Mouse (Mus musculus) B cell, adult 2 months (primary cell): ENCODE results near the gene I830077J02Rik.
A peak's percentile ranks its signal among the peaks of the same experiment; 100 is the strongest.

Experiments
- DNase-seq, 2 experiments: peaks; one replicate each; pipeline ENCODE4 v3.0.0; 2022

The I830077J02Rik gene

DNA sequence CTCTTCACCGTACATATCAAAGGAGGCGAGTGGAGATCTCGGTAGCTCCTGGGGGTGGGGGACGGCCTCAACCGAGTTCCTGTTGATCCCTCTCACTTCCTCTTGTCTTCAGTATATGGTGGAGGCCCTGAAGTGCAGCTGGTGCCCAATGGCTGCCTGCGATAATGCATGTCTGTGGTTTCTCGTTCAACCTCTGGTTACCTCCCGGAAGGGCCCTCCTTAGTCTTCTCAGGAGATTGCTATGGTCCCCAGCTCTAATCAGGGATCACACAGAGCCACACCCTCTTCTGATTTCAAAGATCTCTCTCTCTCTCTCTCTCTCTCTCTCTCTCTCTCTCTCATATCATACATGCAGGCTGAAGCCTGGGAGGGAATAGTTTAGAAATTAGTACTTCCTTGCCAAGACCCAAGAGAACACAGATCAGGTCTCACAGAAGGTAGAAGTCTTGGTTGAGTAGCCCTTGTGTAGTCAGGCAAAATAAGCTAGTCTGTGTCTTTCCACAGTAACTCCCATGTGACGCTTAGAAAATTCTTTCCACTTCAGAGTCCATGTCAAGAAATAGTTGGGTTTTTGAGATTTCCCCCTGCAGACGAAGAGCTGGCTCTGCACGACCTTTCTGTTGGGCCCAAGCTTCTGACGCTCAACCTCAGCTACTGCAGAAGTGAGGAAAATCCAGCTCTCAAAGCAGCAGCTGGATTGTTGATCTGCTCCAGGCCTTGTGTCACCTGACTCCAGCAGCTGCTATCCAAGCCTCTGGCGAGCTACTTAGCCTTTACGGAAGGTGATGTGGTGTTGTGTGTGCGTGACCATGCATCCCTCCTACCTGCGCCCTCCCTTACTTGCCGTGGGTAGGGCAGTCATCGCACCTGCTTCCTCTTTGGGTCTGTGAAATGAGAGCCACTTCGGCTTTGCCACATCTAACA, 39.6 kb downstream of the I830077J02Rik start:
- peak; percentile 85 to 89 for DNase-seq

DNA sequence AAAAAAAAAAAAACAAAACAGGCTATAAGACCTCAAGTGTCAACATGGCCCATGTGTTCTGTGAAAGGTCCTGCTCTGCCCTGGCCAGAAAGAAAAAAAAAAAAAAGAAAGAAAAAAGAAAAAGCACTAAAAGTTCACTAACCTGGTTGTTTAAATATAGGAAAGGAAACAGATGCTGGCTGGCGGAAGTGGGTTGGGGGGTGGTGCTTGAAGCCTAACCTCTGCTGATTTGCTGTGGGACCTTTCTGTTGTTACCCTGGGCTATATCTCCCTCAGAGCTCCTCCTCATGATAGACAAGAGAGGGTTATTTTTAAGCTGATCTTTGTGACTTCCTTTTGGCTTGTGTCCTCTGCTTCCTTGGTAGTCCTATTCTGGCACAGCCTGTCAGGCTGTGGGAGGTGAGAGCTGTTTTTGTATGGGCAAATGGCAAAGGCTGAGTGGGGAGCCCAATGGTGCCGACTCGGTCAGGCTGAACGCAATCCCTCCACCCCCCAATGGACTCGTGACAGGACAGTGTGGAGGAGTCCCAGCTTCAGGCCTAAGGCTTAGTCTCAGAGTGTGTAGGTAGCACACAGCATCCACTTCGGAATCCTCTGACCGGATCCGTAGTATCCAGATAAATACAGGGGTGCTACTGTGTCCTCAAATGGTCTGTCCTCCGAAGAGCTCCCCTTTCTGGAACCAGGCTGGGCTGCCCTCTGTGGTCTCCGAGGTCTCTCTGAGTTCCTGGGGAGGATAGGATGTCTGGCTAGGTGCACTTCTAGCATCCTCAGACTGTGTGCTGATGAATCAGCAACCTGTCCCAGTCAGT, 40.5 kb downstream of the I830077J02Rik start:
- peak; percentile 85 to 89 for DNase-seq

DNA sequence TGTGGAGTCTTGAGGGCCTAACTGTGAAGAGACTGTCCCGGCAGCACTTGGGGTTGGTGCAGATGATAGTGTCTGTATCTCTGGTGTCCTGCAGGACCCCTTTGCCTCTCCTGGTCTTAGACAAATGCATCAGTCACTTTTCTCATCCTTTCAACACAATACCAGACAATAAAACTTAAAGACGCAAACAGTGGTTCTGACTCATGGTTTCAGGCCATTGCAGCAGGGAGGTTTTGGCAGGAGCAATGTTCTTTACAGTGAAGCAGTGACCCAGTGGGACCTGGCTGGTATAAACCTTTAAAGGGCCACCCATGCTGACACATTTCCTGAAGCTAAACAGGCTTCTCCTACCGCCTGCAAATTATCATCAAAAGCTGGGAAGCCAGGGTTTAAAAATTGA, 41.3 kb downstream of the I830077J02Rik start:
- DNase-seq: no peak

DNA sequence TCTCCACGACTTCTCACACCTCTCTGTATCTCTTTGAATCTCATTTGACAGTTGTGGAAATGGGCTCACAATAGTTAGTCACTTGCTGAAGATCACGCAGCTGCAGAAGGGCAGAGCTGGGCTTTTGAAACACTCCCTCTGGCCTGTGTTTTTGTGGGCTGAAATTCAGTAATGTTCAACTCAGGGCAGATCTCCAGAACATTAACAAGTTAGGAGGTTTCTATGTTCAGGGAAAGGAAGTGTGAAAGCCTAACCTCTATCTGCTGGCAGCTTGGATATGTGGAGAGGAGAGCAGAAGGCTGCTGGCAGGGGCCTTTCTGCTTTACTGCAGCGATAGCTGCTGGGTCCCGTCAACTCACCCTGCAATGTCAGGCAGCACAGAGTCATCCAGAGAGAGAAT, 42.2 kb downstream of the I830077J02Rik start:
- no peak for DNase-seq

DNA sequence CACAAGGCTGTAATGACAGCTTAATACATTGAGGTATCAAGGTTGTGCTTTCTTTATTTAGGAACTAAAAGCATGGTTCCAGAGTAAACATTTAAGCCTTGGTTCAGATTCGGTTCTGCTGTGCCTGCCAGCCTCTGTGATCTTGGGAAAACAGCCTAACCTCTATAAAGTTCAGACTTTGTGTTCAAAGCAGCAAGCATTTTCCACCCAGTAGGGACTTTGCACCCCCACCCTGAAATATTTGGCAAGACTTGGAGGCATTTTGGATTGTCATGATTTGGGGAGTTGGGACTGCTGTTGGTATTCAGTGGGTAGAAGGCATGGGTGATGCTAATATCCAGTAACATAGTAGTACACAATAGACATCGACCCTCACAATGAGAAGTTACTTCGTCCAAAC, 43.5 kb downstream of the I830077J02Rik start:
- DNase-seq: no peak

DNA sequence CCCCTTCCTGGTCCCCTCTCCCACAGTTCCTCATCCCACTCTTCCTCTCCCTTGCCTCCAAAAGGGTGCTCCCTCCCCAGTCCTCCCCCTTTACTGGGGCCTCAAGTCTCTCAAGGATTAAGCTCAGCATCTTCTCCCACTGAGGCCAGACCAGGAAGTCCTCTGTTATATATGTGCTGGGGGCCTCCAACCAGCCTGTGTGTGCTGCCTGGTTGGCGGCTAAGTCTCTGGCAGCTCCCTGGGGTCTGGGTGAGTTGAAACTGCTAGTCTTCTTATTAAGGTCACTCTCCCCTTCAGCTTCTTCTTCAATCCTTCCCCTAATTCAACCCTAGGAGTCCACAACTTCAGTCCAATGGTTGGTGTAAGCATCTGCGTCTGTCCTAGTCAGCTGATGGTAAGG, 49.4 kb downstream of the I830077J02Rik start:
- no peak for DNase-seq

DNA sequence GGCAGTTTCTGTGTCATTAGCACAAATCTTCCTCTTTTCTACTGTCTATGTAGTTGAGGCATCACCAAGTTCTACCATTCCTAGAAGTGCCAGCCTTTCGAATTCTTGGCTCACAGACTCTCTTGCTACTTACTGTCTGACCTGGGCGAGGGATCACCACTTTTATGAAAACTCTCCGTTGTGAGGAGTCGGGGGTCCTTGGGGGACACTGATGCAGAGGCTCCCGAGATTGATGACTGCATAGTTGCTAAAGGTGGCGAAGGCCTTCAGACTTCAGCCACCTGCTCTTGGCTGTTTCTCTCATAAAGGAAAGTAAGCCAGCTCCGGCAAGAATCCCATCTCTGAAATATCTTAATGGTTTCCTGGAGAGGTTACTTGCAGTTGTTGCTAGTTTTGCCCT, 50.4 kb downstream of the I830077J02Rik start:
- no peak for DNase-seq

DNA sequence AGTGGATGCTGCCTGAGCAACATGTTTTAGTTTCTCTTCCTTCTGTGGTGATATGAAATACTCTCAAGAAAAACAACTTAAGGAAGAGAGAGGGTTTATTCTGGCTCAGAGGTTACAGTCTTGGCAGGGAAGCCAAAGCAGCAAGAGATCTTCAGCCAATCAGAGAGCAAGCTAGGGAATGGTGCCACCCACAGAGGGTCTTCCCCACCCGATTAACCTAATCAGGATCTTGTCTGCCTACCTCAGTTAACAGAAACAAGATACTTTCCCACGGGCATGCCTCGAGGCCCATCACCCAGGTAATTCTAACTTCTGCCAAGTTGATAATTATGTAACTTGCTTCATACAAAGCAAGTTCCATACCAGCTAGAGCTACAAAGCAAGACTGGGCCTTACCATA, 52.0 kb downstream of the I830077J02Rik start:
- DNase-seq: no peak

DNA sequence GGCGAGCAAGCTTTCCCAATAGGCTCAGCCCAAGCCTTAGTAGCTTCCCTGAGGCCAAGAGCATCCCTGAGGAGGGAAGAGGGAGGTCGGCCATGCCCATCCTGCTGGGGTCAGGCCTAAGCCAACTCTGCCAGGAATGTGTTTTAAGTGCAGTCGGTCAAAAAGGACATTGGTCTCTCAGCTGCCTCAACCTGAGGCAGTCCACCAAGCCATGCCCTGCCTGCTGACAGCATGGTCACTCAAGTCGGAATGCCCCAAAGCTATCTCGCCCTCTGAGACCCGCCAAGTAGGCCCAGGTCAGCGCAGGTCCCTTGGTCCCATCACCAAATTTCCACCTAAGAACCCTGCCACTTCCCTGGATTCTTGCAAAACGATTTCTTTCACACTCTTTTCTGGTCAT, 53.7 kb downstream of the I830077J02Rik start:
- no peak for DNase-seq

DNA sequence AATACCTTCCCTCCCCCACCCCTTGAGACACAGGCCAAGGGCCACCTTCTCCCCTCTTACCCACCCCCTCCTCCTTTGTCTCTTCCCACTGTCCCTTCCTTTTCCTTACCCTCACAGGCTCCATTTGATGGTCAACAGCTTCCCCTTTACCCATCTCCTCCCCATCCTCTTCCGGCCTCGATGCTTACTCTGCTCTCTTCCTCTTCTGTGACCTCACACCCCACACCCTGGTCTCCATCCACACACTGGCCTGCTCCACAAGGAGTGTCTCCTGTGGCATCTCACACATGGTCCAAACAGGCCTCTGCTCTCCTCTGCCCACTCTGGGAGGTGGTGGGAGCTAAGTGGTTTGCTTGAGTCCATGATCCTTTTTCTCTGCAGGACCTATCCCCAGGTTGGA, 54.5 kb downstream of the I830077J02Rik start:
- no peak for DNase-seq

DNA sequence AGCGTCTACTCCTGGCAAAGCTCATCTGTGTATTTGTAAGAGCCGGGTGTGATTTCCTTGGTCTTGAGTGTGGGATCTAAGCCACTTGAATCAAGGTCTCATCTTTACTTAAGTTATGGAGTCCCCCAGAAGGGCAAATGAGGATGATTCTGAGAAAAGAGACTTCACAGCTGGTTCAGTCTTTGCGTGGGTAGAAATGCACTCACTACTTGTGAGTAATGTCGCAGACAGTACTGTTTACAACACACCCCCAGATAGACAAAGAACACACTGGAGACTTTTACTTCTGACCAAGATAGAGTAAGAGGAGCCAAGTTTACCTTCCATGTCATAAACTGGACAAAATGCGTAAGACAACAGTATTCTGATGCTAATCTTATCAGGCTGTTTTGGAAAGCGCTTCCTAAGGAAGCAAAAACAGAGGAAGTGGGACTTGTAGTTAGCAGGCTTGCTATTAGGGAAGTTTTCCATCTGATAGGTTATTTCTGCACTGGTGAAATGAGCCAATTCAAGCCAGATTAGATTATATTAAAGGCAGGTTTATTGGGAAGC, 55.1 kb downstream of the I830077J02Rik start:
- no peak for DNase-seq

DNA sequence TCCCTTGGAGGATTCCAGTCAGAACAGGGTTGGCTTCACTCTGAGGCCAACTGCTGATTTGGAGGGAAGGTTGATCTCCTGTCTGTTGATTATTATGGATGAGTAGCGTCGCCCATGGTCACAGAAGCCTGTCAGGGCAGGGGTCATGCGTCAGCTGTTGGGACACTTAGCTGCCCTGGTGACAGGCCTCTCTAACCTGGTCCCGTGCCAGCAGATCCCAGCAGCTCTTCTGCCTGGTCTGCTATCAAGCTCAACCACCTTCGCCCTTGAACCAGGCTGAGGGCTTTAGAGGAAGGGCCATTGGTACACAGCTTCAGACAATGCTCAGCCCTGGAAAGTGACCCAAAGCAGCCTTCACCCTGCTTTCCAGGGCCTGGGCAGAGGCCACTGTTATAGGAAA, 56.4 kb downstream of the I830077J02Rik start:
- no peak for DNase-seq
